Mouse (Mus musculus) embryonic facial prominence, embryonic 10.5 days (tissue): ENCODE data around the gene Drd4. TPM values are rescaled to one million over a fixed set of nuclear protein-coding genes. Genes with fewer than 3 reads are reported as not detected.

Experiments used
- DNase-seq: peaks from one replicate; pipeline ENCODE4 v3.0.0-alpha.2; 2017; ENCODE audit warnings: low spot score
- H3K27ac ChIP-seq: fragments of 300-500 bp; sonication (generic); replicated peaks from 2 replicates; pipeline ENCODE4 v1.5.1; 2016; ENCODE audit warnings: mild to moderate bottlenecking
- H3K27me3 ChIP-seq: fragments of 300-500 bp; sonication (generic); replicated peaks from 2 replicates; pipeline ENCODE4 v1.6.1; 2016; ENCODE audit warnings: low read depth, mild to moderate bottlenecking; ENCODE audit not compliant: poor library complexity, severe bottlenecking
- H3K36me3 ChIP-seq: fragments of 300-500 bp; sonication (generic); replicated peaks from 2 replicates; pipeline ENCODE4 v1.6.1; 2016; ENCODE audit warnings: mild to moderate bottlenecking, moderate library complexity
- H3K4me1 ChIP-seq: fragments of 300-500 bp; sonication (generic); 2 replicates; pipeline ENCODE4 v1.6.1; 2016
- H3K4me3 ChIP-seq: fragments of 300-500 bp; sonication (generic); 2 replicates; pipeline ENCODE4 v1.5.1; 2016; ENCODE audit warnings: mild to moderate bottlenecking, moderate library complexity
- H3K9me3 ChIP-seq: fragments of 300-500 bp; sonication (generic); 2 replicates; pipeline ENCODE4 v1.6.1; 2016; ENCODE audit warnings: mild to moderate bottlenecking
- WGBS: fragments of 180-500 bp; shearing (Covaris S2); methylation state at CpG from one replicate; pipeline ENCODE4 v1.1.7; 2016; 5-methylcytosine and 5-hydroxymethylcytosine counted together
- polyA plus RNA-seq: library from polyadenylated mRNA; unstranded; fragments of >200 nt; fragmentation: Nextera tagmentation; extraction: Ambion mirVana; gene quantifications from 2 replicates; pipeline ENCODE4 v1.2.1, GENCODE M21; 2016

The Drd4 gene
- polyA plus RNA-seq, 1 experiment from 2014 or later, result 0.86 TPM

DNA sequence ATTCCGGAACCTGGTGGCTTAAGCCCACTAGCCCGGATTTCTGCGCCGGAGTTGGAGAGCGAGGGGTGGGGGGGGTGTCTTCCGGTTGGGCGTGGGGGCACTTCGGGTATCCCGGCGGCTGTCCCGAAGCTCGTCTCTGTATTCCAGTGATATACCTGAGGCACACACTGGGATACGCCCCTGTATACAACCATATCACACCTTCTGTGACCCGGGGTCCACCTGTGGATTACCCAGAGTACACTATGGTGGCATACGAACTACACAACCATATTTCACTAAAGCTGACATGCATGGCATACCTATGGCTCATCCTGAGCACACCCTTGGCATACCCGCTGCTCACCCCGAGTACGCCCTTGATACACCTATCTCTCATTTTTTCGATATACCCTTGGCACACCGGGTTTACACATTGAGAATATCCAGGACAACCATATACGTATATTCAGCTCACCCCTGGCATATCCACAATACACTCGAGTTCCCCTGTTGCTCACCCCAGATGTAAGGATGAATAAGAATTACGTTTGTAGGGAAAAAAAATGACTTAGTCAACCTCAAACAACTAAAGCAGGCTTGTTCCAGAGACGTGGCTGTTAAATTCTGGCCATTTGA lies 36.7 kb downstream of the Drd4 start:
- no peaks in the 10 kb centered on the region for H3K27me3 ChIP-seq

DNA sequence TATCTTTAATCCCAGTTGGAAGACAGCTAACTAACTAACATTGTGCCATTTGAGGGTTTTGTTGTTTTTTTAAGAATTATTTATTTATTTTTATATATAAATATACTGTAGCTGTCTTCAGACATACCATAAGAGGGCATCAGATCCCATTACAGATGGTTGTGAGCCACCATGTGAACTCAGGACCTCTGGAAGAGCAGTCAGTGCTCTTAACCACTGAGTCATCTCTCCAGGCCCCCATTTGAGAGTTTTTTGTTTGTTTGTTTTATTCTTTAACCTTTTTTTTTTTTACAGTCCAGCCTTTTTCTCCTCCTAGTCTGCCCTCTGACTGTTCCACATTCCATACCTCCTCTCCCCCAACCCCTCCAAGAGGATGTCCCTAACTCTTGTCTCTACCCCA lies 38.9 kb downstream of the Drd4 start:
- Histone ChIP-seq H3K27ac (no peak overlapping the region), H3K36me3 (peaks cover 41% of the 10 kb centered on the region), H3K27me3 (no peaks in the 10 kb centered on the region), H3K4me1 (peaks cover 27% of the 10 kb centered on the region), H3K9me3 (no peaks in the 10 kb centered on the region), H3K4me3 (no peak overlapping the region)
- no peak for DNase-seq

More for the DNA sequence above, 36.7 kb downstream of the Drd4 start:
- Histone ChIP-seq H3K27ac (peak overlapping the region; percentile 98), H3K4me3 (peak overlapping the region; percentile 77), H3K36me3 (peaks cover 34% of the 10 kb centered on the region), H3K4me1 (peaks cover 33% of the 10 kb centered on the region), H3K9me3 (no peaks in the 10 kb centered on the region)
- WGBS, result 21% methylated on average over 24 of the region's 24 CpGs
- no peak for DNase-seq

DNA sequence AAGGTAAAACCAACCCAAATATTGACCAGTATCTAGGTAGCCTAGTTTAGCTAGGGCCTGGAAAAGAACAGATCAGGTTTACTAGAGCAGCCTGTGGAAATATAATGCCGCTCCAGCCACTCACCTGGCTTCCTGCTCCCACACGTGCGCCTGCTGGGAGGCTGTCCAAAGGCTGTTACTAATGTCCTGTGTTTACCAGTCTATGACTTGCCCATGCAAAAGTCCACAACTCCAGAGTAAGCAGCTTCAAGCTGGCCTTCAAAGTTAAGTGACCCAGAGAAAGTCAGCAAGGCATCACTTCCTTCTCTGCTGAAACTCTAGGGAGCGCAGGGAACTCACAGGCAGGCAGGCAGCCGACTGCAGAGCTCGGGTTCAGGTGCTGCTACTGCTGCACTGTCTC lies 40.2 kb downstream of the Drd4 start:
- Histone ChIP-seq H3K27me3 (no peaks in the 10 kb centered on the region), H3K4me3 (no peak overlapping the region), H3K9me3 (no peaks in the 10 kb centered on the region), H3K27ac (no peak overlapping the region), H3K36me3 (peaks cover 46% of the 10 kb centered on the region), H3K4me1 (peaks cover 14% of the 10 kb centered on the region)
- no peak for DNase-seq
- WGBS, result 82% methylated on average over 6 of the region's 6 CpGs

DNA sequence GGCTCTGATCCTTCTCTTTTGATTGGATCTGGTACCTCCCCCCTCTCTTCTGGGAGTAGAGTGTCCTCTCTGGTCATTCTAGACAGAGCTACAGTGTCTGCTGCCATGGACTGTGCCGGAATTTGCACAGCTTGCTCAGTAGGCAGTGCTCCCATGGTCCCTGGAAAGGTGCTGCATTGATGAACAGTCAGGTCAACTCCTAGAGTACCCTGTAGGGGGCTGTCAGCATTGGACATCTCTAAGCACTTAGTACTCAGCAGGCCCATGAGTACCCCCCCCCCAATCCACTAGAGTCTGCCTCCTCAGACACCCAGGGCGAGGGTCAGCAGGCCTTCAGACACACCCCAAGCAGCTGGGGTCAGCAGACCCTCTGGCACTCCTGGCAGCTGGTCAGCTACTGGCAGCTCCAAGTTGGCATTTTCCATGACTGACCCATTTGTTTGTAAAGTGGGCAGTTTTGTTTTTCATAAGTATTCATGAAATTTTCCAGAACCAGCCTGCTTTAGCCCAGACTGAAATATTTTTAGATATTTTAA lies 43.3 kb downstream of the Drd4 start:
- no peak for DNase-seq
- Histone ChIP-seq H3K27me3 (peaks cover 28% of the 10 kb centered on the region), H3K9me3 (no peaks in the 10 kb centered on the region), H3K4me1 (peaks cover 31% of the 10 kb centered on the region), H3K4me3 (no peak overlapping the region), H3K27ac (no peak overlapping the region), H3K36me3 (peaks cover 46% of the 10 kb centered on the region)
- 78% methylated on average over 2 of the region's 2 CpGs for WGBS

DNA sequence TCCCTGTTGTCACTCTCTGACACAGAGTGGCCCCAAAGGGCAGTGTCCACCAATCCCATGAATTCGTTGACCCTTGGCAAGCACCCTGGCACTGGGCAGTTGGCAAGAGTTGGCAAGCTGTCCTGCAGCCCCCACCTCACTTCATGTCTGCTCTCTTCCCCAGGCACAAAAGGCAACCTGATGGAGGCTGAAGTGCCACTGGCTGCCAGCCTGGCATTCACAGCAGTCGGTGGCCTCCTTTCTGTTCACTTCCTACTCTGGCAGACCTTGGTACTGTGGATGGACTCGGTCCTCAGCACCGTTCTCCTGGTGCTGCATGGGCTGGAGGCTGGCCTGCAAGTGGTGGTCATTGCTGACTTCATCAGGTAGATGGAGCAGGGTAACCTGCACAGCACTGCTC lies 43.9 kb downstream of the Drd4 start:
- 91% methylated on average over 4 of the region's 4 CpGs for WGBS
- Histone ChIP-seq H3K27me3 (peaks cover 33% of the 10 kb centered on the region), H3K4me3 (no peak overlapping the region), H3K4me1 (peaks cover 36% of the 10 kb centered on the region), H3K36me3 (peaks cover 46% of the 10 kb centered on the region), H3K27ac (no peak overlapping the region), H3K9me3 (no peaks in the 10 kb centered on the region)
- no peak for DNase-seq

DNA sequence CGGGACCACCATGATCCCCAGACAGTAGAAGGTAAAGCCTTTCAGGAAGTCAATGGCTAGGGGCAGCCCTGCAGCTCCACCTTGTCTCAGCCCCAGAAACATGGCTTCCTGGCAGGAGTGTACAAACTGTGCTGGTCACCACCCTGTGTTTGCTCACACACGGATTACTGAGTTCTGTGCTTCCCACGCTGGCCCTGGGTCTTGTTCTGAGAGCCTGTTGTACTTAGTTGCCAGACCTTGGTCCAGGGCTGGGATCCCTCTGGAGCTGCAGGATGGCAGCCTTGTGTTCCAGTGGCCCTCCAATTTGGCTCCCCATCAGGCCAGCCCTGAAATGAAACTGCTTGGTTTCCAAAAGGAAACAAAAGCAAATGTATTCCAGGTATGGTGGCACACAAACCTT lies 44.5 kb downstream of the Drd4 start:
- WGBS, result 79% methylated on average over 3 of the region's 3 CpGs
- Histone ChIP-seq H3K27ac (no peak overlapping the region), H3K9me3 (no peaks in the 10 kb centered on the region), H3K4me3 (no peak overlapping the region), H3K27me3 (peaks cover 38% of the 10 kb centered on the region), H3K4me1 (peaks cover 36% of the 10 kb centered on the region), H3K36me3 (peaks cover 46% of the 10 kb centered on the region)
- no peak for DNase-seq

DNA sequence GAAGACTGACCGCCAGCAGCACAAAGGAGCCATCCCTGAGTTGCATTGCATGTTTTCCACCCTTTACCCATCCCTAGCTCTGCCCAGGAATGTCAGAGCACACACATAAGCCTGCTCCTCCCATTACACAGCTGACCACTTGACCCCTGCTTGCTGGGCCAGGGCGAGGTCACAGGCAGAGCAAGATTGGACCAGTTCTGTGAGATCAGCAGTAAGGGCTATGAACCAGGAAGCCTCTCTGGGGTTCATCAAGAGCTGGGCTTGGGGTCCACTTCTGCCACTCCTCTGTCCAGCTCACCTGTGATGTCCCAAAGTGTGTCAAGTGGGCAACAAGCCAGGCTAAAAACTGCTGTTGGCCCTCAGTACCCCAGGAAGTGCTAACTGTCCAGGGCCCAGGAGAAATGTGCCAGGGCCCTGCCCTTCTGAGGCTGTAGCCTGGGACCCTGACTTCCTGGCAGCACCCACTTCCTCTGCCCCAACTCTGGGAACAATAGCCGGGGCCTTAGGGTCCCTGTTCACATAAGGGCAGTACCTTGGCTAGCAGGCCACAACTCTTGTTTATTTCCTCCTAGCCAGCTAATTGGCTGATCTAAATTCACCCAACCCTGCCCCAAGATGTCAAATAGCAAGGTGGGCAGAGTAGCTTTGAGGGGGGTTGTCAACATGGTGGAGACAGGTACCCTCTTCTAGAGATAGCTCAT lies 46.1 kb downstream of the Drd4 start:
- H3K4me1 ChIP-seq, result peaks cover 38% of the 10 kb centered on the region
- no peaks in the 10 kb centered on the region for H3K9me3 ChIP-seq
- no peak overlapping the region; the same call in 1 of the 2 replicates for H3K27ac ChIP-seq
- H3K4me3 ChIP-seq, result no peak overlapping the region
- DNase-seq, result no peak
- WGBS, result 69% methylated on average over 3 of the region's 3 CpGs
- H3K36me3 ChIP-seq, result peaks cover 34% of the 10 kb centered on the region
- H3K27me3 ChIP-seq, result peaks cover 45% of the 10 kb centered on the region

DNA sequence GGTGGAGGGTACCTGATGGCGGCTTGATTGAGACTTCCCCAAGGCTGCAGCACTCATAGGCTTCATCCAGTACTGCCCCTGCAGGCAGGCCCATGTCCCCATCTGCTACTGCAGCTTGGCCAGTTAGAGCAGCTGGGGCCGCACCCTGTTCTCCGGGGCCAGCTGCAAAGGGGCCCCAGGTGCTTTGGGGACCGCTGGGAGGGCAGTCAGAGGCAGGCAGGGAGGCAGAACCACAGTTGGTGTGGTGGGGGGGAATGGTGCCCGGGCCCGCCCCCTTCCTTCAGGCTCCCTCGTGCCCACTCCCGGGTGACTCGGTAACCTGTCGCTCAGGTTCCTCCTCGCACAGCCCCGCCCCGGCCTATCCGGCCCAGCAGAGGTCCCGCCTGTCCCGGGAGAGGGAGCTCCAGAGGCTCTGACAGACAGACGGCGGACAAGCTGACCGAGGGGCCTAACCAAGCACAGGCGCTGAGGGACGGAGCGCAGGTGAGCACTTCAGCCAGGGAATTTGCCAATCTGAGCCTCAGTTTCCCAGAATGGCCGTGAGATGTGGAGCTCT lies 46.8 kb downstream of the Drd4 start, which contains the start of gene Eps8l2:
Eps8l2 (plus strand) TSS at position 305 of the 556 bp plus-strand sequence.
- Histone ChIP-seq H3K4me1 (peaks cover 41% of the 10 kb centered on the region), H3K27me3 (peaks cover 45% of the 10 kb centered on the region), H3K27ac (peak within 1 kb of the TSS; percentile 45), H3K9me3 (no peaks in the 10 kb centered on the region), H3K36me3 (peaks cover 26% of the 10 kb centered on the region), H3K4me3 (peak within 1 kb of the TSS; percentile 50)
- peak; percentile 62 for DNase-seq
- WGBS, result 5% methylated on average over 23 of the region's 23 CpGs

DNA sequence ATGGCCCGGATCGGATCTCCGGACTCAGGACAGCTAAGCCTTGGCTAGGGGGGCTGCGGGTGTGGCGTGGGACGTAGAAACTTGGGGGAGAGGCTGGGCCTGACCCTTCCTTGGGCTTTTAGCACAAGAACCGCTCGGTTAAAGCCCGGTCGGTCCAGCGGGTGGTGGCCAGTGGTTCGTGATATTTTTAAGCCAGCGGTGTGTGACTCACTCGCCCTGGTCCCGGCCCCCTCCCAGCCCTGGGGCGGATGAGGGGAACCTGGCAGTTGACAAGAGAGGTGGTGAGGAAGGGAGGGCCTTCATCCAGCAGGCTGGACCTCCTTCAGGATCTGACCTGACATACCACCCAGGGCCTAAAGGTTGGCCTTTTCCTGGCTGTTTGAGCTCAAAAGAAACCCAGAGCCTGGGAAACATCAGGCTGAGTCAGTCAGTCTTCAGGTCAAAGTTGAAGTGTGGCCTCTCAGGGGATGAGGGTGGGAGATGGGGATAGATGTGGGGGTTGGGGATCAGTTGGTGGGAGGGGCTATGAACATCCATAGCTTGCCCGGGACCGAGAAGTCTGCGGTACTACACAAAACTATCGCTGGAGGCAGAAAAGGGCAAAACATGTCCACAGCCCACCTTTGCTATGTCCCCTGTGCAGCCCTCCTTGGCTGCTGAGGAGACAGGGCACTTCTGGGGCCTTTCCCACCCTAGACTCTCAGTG lies 47.6 kb downstream of the Drd4 start:
- peaks cover 41% of the 10 kb centered on the region for H3K4me1 ChIP-seq
- H3K4me3 ChIP-seq, result peak overlapping the region; percentile 50
- no peaks in the 10 kb centered on the region for H3K9me3 ChIP-seq
- DNase-seq, result no peak
- peaks cover 45% of the 10 kb centered on the region for H3K27me3 ChIP-seq
- H3K27ac ChIP-seq, result peak overlapping the region; percentile 45; the same call in 1 of the 2 replicates
- 37% methylated on average over 20 of the region's 20 CpGs for WGBS
- H3K36me3 ChIP-seq, result peaks cover 19% of the 10 kb centered on the region

DNA sequence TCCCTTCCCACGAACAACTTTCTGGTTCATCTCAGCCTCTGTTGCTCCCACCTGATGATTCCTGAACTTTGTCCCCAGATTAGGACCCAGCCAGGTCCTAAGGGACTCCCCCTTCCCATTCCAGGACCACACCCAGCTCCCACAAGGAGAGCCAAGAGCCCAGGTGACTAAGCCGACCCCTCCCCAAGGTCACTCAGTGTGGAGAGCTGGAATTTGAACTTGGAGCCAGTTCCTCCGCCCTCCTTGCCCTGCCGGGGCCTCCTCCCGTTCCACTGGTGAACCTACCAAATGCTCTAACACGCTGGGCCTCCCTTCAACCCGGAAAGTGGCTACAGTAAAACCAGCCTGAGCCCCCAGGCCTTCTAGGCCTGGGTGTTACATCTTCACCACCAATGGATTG lies 48.2 kb downstream of the Drd4 start:
- Histone ChIP-seq H3K36me3 (peaks cover 13% of the 10 kb centered on the region), H3K4me3 (no peak overlapping the region), H3K4me1 (peaks cover 41% of the 10 kb centered on the region), H3K9me3 (no peaks in the 10 kb centered on the region), H3K27me3 (peaks cover 45% of the 10 kb centered on the region), H3K27ac (peak overlapping the region; percentile 49)
- 78% methylated on average over 7 of the region's 7 CpGs for WGBS
- no peak for DNase-seq

DNA sequence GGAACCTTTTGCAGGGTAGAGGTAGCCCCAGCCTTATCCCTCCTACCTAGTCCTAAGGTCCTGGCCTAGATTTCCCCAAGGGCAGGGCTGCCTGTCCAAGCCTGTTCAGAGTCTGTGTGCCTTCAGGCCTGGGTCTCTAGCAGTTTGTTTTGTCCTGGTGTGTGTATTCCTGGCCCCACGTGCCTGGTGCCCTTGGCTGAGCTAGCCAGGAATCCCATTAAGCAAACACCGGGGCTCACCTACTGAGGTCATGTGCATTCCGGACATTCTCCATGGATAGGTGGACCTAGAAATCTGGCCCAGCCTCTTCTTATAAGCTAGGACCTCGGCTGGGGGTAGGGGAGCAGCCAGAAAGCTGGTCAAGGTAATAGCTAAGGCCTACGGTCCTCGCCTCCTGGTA lies 48.7 kb downstream of the Drd4 start:
- peaks cover 45% of the 10 kb centered on the region for H3K27me3 ChIP-seq

DNA sequence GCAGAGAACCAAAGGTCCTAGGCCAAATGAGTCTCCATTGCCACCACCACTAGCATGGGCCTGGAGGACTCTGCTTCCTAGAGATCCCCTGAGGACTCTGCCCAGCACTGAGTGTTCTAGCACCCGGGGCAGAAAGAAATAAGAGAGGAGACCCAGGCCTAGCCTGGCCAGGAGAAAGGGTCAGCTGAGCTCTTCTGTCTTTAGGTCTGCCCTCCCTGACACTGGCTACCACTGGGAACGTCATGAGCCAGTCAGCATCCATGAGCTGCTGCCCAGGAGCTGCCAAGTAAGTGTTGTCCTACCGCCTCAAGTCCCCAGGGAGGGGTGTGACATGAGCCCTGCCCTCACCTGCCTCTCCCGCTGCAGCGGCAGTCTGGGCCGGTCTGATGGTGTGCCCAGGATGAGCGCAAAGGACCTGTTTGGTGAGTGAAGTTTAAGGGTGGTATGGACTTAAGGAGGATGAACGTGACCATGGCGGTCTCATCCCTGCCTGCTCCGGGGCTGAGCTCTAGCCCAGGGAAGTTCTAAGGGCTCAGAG lies 50.0 kb downstream of the Drd4 start:
- Histone ChIP-seq H3K36me3 (no peaks in the 10 kb centered on the region), H3K4me3 (no peak overlapping the region), H3K27me3 (peaks cover 45% of the 10 kb centered on the region), H3K9me3 (no peaks in the 10 kb centered on the region), H3K27ac (no peak overlapping the region), H3K4me1 (peaks cover 41% of the 10 kb centered on the region)
- DNase-seq, result no peak
- WGBS, result 77% methylated on average over 10 of the region's 10 CpGs

More for the DNA sequence above, 48.7 kb downstream of the Drd4 start:
- peaks cover 41% of the 10 kb centered on the region for H3K4me1 ChIP-seq
- peak overlapping the region; percentile 49 for H3K27ac ChIP-seq
- no peak for DNase-seq
- H3K4me3 ChIP-seq, result no peak overlapping the region
- 72% methylated on average over 6 of the region's 6 CpGs for WGBS
- no peaks in the 10 kb centered on the region for H3K9me3 ChIP-seq
- peaks cover 10% of the 10 kb centered on the region for H3K36me3 ChIP-seq
